Mouse (Mus musculus) ZHBTc4 (cell line): ENCODE measurements around the gene Nptx2.

ENCODE experiments used
- DNase-seq: peaks from one replicate; pipeline ENCODE4 v3.0.0-alpha.2; 2011; ENCODE audit warnings: low read depth, low spot score

Nptx2 gene

DNA sequence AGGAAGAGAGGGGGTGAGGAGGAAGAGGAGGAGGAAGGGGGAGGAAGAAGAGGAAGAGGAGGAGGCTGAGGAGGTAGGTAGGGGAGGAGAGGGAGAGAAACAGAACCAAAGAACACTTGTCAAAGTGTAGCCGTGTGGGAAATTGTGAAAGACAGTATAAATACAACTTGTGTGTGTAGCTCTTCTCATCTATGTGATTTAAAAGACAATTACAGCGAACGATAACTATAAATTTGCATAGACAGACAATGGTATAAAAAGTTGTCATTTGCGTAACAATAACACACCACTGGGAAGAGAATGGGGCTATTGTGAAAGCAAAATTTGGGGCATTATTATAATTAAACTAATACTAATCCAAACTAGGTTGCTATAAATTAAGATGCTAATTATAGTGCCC is 20.0 kb downstream of the Nptx2 start:
- DNase-seq: no peak

DNA sequence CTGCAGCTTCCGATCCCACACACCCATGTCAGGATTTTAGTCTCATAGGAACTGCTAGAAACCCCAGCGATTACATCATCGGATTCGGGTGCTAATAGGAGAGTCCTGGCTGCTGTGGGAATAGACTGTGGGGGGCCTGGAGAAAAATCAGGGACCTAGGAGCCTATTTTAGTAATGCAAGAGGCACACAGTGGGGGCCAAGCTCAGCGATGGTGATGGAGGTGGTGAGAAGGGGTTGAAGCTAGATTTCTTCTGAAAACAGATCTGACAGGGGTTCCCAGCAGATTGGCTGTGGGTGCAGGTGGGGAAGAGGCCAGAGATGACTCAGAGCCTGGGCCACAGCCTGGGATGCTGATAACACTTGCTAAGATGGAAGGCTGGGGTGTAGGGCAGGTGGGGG is 39.4 kb downstream of the Nptx2 start:
- no peak for DNase-seq

DNA sequence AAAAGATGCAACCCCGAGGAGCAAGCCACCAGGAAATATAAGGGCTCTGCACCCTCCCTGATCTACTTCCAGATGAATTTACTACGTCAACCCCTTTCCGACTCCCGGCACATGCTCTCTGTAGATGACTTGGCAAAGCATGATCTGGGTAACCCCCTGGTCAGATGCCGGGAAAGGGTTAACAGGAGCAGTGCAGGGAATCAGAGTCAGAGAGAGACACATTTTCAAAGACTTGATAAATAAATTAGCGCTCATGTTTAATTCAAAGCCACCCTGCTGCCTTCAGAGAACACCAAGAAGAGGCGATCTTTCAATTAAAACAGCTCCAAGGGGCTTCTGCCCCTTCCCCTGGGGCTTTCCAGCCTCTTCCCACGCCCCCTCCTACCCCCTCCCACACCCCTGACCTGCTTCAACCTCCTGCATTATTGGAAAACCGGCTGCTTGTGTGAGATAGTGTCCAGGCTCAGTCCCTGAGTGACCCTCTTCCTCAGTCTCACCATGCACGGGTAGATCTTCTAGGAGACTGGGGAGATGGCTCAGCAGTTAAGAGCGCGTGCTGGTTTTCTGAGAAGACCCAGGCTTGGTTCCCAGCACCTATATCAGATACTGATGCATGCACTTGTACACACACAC is 45.7 kb downstream of the Nptx2 start:
- DNase-seq: no peak

DNA sequence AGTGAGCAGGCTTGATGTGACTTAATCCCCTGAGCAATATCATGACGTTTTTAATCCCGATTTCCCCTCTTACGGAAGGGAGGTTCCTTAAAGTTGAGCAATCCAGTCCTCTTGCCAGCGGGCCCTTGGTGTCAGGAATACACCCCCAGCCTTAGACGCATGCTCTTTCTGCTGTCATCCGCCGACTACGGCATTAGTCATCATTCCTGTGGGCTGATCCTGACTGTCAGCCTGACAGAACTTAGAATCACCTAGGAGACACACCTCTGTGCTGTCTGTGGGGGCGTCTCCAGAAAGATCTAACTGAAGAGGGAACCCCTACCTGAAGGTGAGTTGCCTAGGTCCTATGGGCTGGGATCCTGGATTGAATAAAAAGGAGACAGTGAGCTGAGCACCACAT is 49.1 kb downstream of the Nptx2 start:
- DNase-seq: no peak
